Comparison of ENCODE assay signal across 19 mouse cellular contexts in genomic region chr12:16172176-16172575, GRCm38 (mm10).
"Had no signal": no experiment of that assay in that cellular context is flagged by ENCODE, and none has a peak within 500 bp of the region (broad histone marks: within the 10 kb centered on the region; RNA-seq: fewer than 3 reads in every experiment).

No protein-coding gene starts in this region.

- H3K4me1 ChIP-seq: midbrain, embryonic 10.5 days; midbrain, embryonic 12.5 days; neural tube, embryonic 13.5 days; neural tube, embryonic 15.5 days had no signal

- H3K36me3 ChIP-seq: midbrain, embryonic 10.5 days; midbrain, embryonic 12.5 days; neural tube, embryonic 13.5 days; neural tube, embryonic 15.5 days had no signal

- ATAC-seq: midbrain, embryonic 16.5 days had no signal

- H3K27me3 ChIP-seq: midbrain, embryonic 12.5 days; neural tube, embryonic 13.5 days; neural tube, embryonic 15.5 days had no signal

- H3K4me3 ChIP-seq: midbrain, embryonic 10.5 days; midbrain, embryonic 12.5 days; myocyte; neural tube, embryonic 13.5 days; neural tube, embryonic 15.5 days had no signal

- H3K9me3 ChIP-seq: midbrain, embryonic 10.5 days; midbrain, embryonic 12.5 days; neural tube, embryonic 13.5 days; neural tube, embryonic 15.5 days had no signal

- H3K9ac ChIP-seq: lung, embryonic 14.5 days; midbrain, embryonic 12.5 days; neural tube, embryonic 13.5 days; neural tube, embryonic 15.5 days had no signal

- DNase-seq: lung, adult 18-20 months; lung, embryonic 14.5 days; lung, postnatal 10 days; lung, postnatal 4 days; midbrain, embryonic 14.5 days; retina, postnatal 1 day; right cerebral cortex, adult 18-20 months; right cerebral cortex, postnatal 25 days; right cerebral cortex, postnatal 4 days; spleen, adult 18-20 months; thymus, adult 18-20 months; thymus, postnatal 14 days; thymus, postnatal 36 days had no signal

- H3K4me2 ChIP-seq: lung, embryonic 14.5 days; midbrain, embryonic 12.5 days; neural tube, embryonic 13.5 days; neural tube, embryonic 15.5 days had no signal

- H3K27ac ChIP-seq: midbrain, embryonic 10.5 days; midbrain, embryonic 12.5 days; neural tube, embryonic 13.5 days; neural tube, embryonic 15.5 days had no signal
